Mouse (Mus musculus): ENCODE results near the gene Noct. TPM values are rescaled to one million over a fixed set of nuclear protein-coding genes. Genes with fewer than 3 reads are reported as not detected.

The Noct gene
- total RNA-seq, 1 experiment = 53.4 TPM

DNA sequence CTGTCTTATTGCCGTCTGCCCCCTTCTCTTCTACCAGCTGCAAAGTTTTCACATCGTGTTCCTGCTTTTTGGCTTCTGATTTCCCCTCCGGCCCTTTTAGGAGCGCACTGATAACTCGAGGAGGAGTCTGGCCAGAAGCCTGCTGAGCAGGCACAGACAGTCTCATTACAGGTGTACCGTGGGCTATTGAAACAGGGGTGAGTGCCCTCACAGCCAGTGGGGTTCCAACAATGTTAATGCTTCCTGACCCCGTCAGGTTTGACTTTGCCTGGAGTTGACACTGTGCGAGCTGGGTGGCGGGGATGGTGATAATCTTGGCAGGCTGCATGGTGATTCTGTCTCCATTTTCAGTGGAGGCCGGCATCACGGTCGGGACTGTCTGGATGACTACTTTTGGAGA, 32.2 kb downstream of the Noct start:
- no peaks in the 10 kb centered on the region for H3K9me3 ChIP-seq (ENCODE audit: control insufficient read depth, insufficient read depth, low read depth, low read length)
- no peak for DNase-seq (ENCODE audit: low read depth, low spot score)
- TF ChIP-seq HCFC1 (IDR thresholded peaks at IDR 0.05; ENCODE audit: borderline replicate concordance, insufficient read depth, low read length) (no peak), MAFK (IDR thresholded peaks at IDR 0.05; ENCODE audit: insufficient read depth, low read depth, low read length) (no peak), CHD2 (IDR thresholded peaks at IDR 0.05; ENCODE audit: low read depth, low read length) (no peak), ZNF384 (IDR thresholded peaks at IDR 0.05; ENCODE audit: low read depth, low read length) (no peak), ZC3H11A (IDR thresholded peaks at IDR 0.05; ENCODE audit: borderline replicate concordance, low read depth, low read length) (no peak)
- H3K4me3 ChIP-seq (ENCODE audit: insufficient read depth in 1 of 2, low read depth in 1 of 2, low read length in 2 of 2, poor library complexity in 1 of 2, severe bottlenecking in 1 of 2) = no peak overlapping the region
- in situ Hi-C loops (cut with MboI; ENCODE audit: low sequenced_read_pairs in 2 of 2, unreplicated experiment in 2 of 2) = no loop called here
- H3K9ac ChIP-seq (ENCODE audit: insufficient read depth, low read depth, low read length, poor library complexity, severe bottlenecking) = no peak overlapping the region
- peaks cover 36% of the 10 kb centered on the region for H3K36me3 ChIP-seq (ENCODE audit: control insufficient read depth, insufficient read depth, low read length, poor library complexity, severe bottlenecking)
- no peaks in the 10 kb centered on the region; a peak in 1 of 4 replicates for H3K4me1 ChIP-seq (ENCODE audit: control insufficient read depth in 2 of 2, insufficient read depth in 2 of 2, low read length in 2 of 2, poor library complexity in 1 of 2)
- H3K27ac ChIP-seq (ENCODE audit: insufficient read depth, low read depth, low read length, poor library complexity, severe bottlenecking) = no peak overlapping the region

DNA sequence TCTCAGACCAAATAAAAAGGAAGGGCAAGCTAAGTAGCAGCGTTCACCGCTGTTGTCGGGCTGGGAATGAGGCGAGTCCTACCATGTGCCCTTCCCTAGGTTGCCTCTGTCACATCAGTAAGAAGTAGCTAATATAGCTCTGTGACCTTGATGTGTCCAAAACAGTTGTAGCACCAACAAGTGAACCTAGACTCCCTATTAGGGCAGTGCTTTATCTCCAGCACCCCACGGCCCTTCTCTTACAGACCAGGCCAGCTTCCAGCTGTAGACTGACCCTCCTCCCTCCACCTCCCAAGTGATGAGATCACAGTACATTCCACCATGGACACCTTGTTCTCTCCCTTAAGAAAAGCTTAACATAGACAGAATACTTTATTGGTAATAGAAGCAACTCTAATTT, 33.8 kb downstream of the Noct start:
- H3K4me1 ChIP-seq (ENCODE audit: control insufficient read depth in 2 of 2, insufficient read depth in 2 of 2, low read length in 2 of 2, poor library complexity in 1 of 2) = no peaks in the 10 kb centered on the region; a peak in 1 of 4 replicates
- no peak for DNase-seq (ENCODE audit: low read depth, low spot score)
- no peak for TF ChIP-seq HCFC1 (IDR thresholded peaks at IDR 0.05; ENCODE audit: borderline replicate concordance, insufficient read depth, low read length)
- no peak overlapping the region for H3K9ac ChIP-seq (ENCODE audit: insufficient read depth, low read depth, low read length, poor library complexity, severe bottlenecking)
- in situ Hi-C loops (cut with MboI; ENCODE audit: low sequenced_read_pairs in 2 of 2, unreplicated experiment in 2 of 2) = no loop called here
- H3K4me3 ChIP-seq (ENCODE audit: insufficient read depth in 1 of 2, low read depth in 1 of 2, low read length in 2 of 2, poor library complexity in 1 of 2, severe bottlenecking in 1 of 2) = no peak overlapping the region
- no peak overlapping the region for H3K27ac ChIP-seq (ENCODE audit: insufficient read depth, low read depth, low read length, poor library complexity, severe bottlenecking)
- H3K9me3 ChIP-seq (ENCODE audit: control insufficient read depth, insufficient read depth, low read depth, low read length) = no peaks in the 10 kb centered on the region
- H3K36me3 ChIP-seq (ENCODE audit: control insufficient read depth, insufficient read depth, low read length, poor library complexity, severe bottlenecking) = peaks cover 36% of the 10 kb centered on the region

DNA sequence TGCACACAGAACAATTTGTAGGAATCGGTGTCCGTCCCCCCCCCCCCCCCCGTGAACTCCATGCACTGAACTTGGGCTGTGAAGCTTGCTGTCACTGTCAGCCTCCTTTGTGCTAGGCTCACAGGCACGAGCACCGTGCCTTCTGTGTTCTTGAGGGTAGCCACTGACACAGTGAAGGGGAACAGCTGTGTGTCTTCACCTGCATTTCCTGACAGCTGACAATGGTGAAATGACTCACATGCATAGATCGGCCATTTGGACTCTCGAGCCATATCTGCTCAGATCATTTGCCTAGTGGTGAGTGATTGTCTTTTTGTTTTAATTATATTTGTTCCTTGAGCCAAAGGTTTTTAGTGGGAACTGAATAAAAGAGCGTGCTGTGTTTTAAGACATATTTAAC, 38.7 kb downstream of the Noct start:
- H3K27ac ChIP-seq (ENCODE audit: insufficient read depth, low read depth, low read length, poor library complexity, severe bottlenecking) = no peak overlapping the region
- H3K4me1 ChIP-seq (ENCODE audit: control insufficient read depth in 2 of 2, insufficient read depth in 2 of 2, low read length in 2 of 2, poor library complexity in 1 of 2) = no peaks in the 10 kb centered on the region
- H3K4me3 ChIP-seq (ENCODE audit: insufficient read depth in 1 of 2, low read depth in 1 of 2, low read length in 2 of 2, poor library complexity in 1 of 2, severe bottlenecking in 1 of 2) = no peak overlapping the region
- H3K9ac ChIP-seq (ENCODE audit: insufficient read depth, low read depth, low read length, poor library complexity, severe bottlenecking) = no peak overlapping the region
- H3K36me3 ChIP-seq (ENCODE audit: control insufficient read depth, insufficient read depth, low read length, poor library complexity, severe bottlenecking) = peaks cover 38% of the 10 kb centered on the region
- no peak for DNase-seq (ENCODE audit: low read depth, low spot score)
- TF ChIP-seq ZNF384 (IDR thresholded peaks at IDR 0.05; ENCODE audit: low read depth, low read length) (no peak), ZC3H11A (IDR thresholded peaks at IDR 0.05; ENCODE audit: borderline replicate concordance, low read depth, low read length) (no peak), CHD2 (IDR thresholded peaks at IDR 0.05; ENCODE audit: low read depth, low read length) (no peak), MAFK (IDR thresholded peaks at IDR 0.05; ENCODE audit: insufficient read depth, low read depth, low read length) (no peak), HCFC1 (IDR thresholded peaks at IDR 0.05; ENCODE audit: borderline replicate concordance, insufficient read depth, low read length) (no peak)
- in situ Hi-C loops (cut with MboI; ENCODE audit: low sequenced_read_pairs in 2 of 2, unreplicated experiment in 2 of 2) = no loop called here
- no peaks in the 10 kb centered on the region for H3K9me3 ChIP-seq (ENCODE audit: control insufficient read depth, insufficient read depth, low read depth, low read length)

DNA sequence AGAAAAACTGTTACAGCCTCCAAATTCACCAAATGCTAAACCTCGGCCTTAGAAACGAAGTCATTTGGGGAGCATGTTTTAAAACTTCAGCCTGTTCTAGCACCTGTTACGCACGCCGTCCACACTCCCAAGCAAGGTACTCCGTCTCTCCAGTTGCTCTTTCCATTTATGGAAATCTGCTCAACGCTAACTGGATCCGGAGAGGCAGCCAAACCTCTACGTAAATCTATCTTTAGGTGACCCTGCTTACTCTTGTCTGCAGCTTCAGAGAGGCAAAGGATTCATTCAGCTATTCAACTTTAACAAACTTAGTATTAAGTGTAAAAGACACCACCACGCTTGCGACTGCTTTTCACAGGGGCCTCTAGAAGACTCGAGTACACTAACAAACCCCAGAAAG, 44.2 kb downstream of the Noct start:
- 0 out of 4 replicates have a peak, but pooled peaks cover 0 to 2% of the 10 kb centered on the region in 2 experiments for H3K4me1 ChIP-seq (ENCODE audit: control insufficient read depth in 2 of 2, insufficient read depth in 2 of 2, low read length in 2 of 2, poor library complexity in 1 of 2)
- TF ChIP-seq HCFC1 (IDR thresholded peaks at IDR 0.05; ENCODE audit: borderline replicate concordance, insufficient read depth, low read length) (no peak), ZC3H11A (IDR thresholded peaks at IDR 0.05; ENCODE audit: borderline replicate concordance, low read depth, low read length) (no peak), CHD2 (IDR thresholded peaks at IDR 0.05; ENCODE audit: low read depth, low read length) (no peak), MAFK (IDR thresholded peaks at IDR 0.05; ENCODE audit: insufficient read depth, low read depth, low read length) (no peak), ZNF384 (IDR thresholded peaks at IDR 0.05; ENCODE audit: low read depth, low read length) (no peak)
- no peak overlapping the region for H3K27ac ChIP-seq (ENCODE audit: insufficient read depth, low read depth, low read length, poor library complexity, severe bottlenecking)
- no peak overlapping the region for H3K9ac ChIP-seq (ENCODE audit: insufficient read depth, low read depth, low read length, poor library complexity, severe bottlenecking)
- peaks cover 18% of the 10 kb centered on the region for H3K36me3 ChIP-seq (ENCODE audit: control insufficient read depth, insufficient read depth, low read length, poor library complexity, severe bottlenecking)
- in situ Hi-C loops (cut with MboI; ENCODE audit: low sequenced_read_pairs in 2 of 2, unreplicated experiment in 2 of 2) = no loop called here
- no peak for DNase-seq (ENCODE audit: low read depth, low spot score)
- H3K4me3 ChIP-seq (ENCODE audit: insufficient read depth in 1 of 2, low read depth in 1 of 2, low read length in 2 of 2, poor library complexity in 1 of 2, severe bottlenecking in 1 of 2) = no peak overlapping the region
- H3K9me3 ChIP-seq (ENCODE audit: control insufficient read depth, insufficient read depth, low read depth, low read length) = no peaks in the 10 kb centered on the region
